Mouse (Mus musculus): ENCODE measurements around the gene Cdh12. TPM values are rescaled to one million over a fixed set of nuclear protein-coding genes. Genes with fewer than 3 reads are reported as not detected.

Cdh12 gene
- total and polyA plus RNA-seq, 3 experiments: 0.13 to 0.16 TPM; not detected in 1

GRCm38 (mm10) chr15:20928221-20928620 is 479.2 kb downstream of the Cdh12 start:
- no peaks in the 10 kb centered on the region for H3K79me2 ChIP-seq (replicated peaks; ENCODE audit: control insufficient read depth, extremely low read depth, insufficient read depth, poor library complexity, severe bottlenecking)
- H3K4me1 ChIP-seq (ENCODE audit: control insufficient read depth in 1 of 2, insufficient read depth in 2 of 2): no peaks in the 10 kb centered on the region
- H3K4me2 ChIP-seq (ENCODE audit: insufficient read depth, low read depth, poor library complexity, severe bottlenecking): no peak overlapping the region
- no peak overlapping the region for H3K9ac ChIP-seq (ENCODE audit: insufficient read depth, low read depth)
- H3K27me3 ChIP-seq (replicated peaks): no peaks in the 10 kb centered on the region
- dilution Hi-C loops (cut with MboI; ENCODE audit: extremely low pct_ligation_motif_present, extremely low pct_unique_long_range_greater_than_20kb, low sequenced_read_pairs): no loop called here
- in situ Hi-C loops (cut with MboI; ENCODE audit: low pct_ligation_motif_present, low pct_unique_long_range_greater_than_20kb, low sequenced_read_pairs): no loop called here
- H3K27ac ChIP-seq (ENCODE audit: insufficient read depth, low read depth): no peak overlapping the region
- DNase-seq (ENCODE audit: extremely low read depth): no peak
- H3K4me3 ChIP-seq (replicated peaks in 1 of 3; ENCODE audit: low read depth in 2 of 3, low read length in 2 of 3, poor library complexity in 1 of 3): no peak overlapping the region
- H3K9me3 ChIP-seq (replicated peaks; ENCODE audit: low read length): peaks cover 8% of the 10 kb centered on the region
- TF ChIP-seq IRF4 (IDR thresholded peaks at IDR 0.05; ENCODE audit: low read depth, low read length) (no peak), UBTF (IDR thresholded peaks at IDR 0.05; ENCODE audit: low read depth, low read length) (no peak), MXI1 (IDR thresholded peaks at IDR 0.05; ENCODE audit: low read depth, low read length) (no peak), POLR2AphosphoS2 (IDR thresholded peaks at IDR 0.05; ENCODE audit: low read depth, low read length) (no peak), ZMIZ1 (IDR thresholded peaks at IDR 0.05; ENCODE audit: low read depth, low read length) (no peak), MAX (IDR thresholded peaks at IDR 0.05; ENCODE audit: low read length) (no peak), TBP (conservative IDR thresholded peaks at IDR 0.05; ENCODE audit: low read depth, low read length) (no peak), MAZ (IDR thresholded peaks at IDR 0.05; ENCODE audit: low read depth, low read length) (no peak), SMC3 (IDR thresholded peaks at IDR 0.05; ENCODE audit: low read depth, low read length) (no peak), NELFE (IDR thresholded peaks at IDR 0.05; ENCODE audit: low read depth, low read length) (no peak), E2F4 (IDR thresholded peaks at IDR 0.05; ENCODE audit: insufficient replicate concordance, low read depth, low read length) (no peak), MYC (IDR thresholded peaks at IDR 0.05; ENCODE audit: low read depth, low read length) (no peak), RCOR1 (conservative IDR thresholded peaks at IDR 0.05; ENCODE audit: low read depth, low read length) (no peak)
- no peaks in the 10 kb centered on the region for H3K36me3 ChIP-seq (replicated peaks in 1 of 2; ENCODE audit: control insufficient read depth in 1 of 2, insufficient read depth in 1 of 2, low read length in 1 of 2)

DNA sequence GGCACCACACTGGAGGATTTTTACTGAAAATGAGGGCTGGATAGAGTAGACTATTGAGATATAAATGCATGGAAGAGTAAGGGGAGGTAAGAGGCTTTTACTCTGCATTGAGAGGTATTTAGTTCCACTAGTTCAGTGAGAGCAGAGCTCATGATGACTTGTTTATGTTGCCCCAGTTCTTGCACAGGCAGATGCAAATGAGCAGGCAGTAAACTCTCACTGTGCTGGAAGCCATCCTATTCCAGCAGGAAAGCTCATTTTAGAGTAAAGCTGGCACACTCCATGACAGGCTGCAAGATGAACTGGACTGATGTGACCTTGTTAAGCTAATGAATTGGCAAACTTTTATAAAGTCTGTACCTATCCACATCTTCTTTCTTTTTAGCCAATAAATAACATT is 494.9 kb downstream of the Cdh12 start:
- Histone ChIP-seq H3K9ac (ENCODE audit: insufficient read depth, low read depth) (no peak overlapping the region), H3K4me3 (replicated peaks in 1 of 3; ENCODE audit: low read depth in 2 of 3, low read length in 2 of 3, poor library complexity in 1 of 3) (no peak overlapping the region), H3K9me3 (replicated peaks; ENCODE audit: low read length) (peaks cover 8% of the 10 kb centered on the region), H3K4me1 (ENCODE audit: control insufficient read depth in 1 of 2, insufficient read depth in 2 of 2) (no peaks in the 10 kb centered on the region), H3K36me3 (replicated peaks in 1 of 2; ENCODE audit: control insufficient read depth in 1 of 2, insufficient read depth in 1 of 2, low read length in 1 of 2) (no peaks in the 10 kb centered on the region), H3K79me2 (replicated peaks; ENCODE audit: control insufficient read depth, extremely low read depth, insufficient read depth, poor library complexity, severe bottlenecking) (no peaks in the 10 kb centered on the region), H3K27me3 (replicated peaks) (no peaks in the 10 kb centered on the region), H3K27ac (ENCODE audit: insufficient read depth, low read depth) (no peak overlapping the region), H3K4me2 (ENCODE audit: insufficient read depth, low read depth, poor library complexity, severe bottlenecking) (no peak overlapping the region)
- TF ChIP-seq ZMIZ1 (IDR thresholded peaks at IDR 0.05; ENCODE audit: low read depth, low read length): no peak
- no peak for TF ChIP-seq POLR2AphosphoS2 (IDR thresholded peaks at IDR 0.05; ENCODE audit: low read depth, low read length)
- no peak for TF ChIP-seq PAX5 (IDR thresholded peaks at IDR 0.05; ENCODE audit: low read length)
- no peak for TF ChIP-seq GABPA (IDR thresholded peaks at IDR 0.05; ENCODE audit: insufficient replicate concordance, low read depth, low read length)
- TF ChIP-seq ZNF384 (IDR thresholded peaks at IDR 0.05; ENCODE audit: low read depth, low read length): no peak
- no peak for TF ChIP-seq NRF1 (IDR thresholded peaks at IDR 0.05; ENCODE audit: low read depth, low read length)
- TF ChIP-seq MYC (IDR thresholded peaks at IDR 0.05; ENCODE audit: low read depth, low read length): no peak
- no peak for TF ChIP-seq JUND (conservative IDR thresholded peaks at IDR 0.05; ENCODE audit: low read depth, low read length)
- no peak for TF ChIP-seq SIN3A (IDR thresholded peaks at IDR 0.05; ENCODE audit: low read length)
- no peak for TF ChIP-seq ELF1 (IDR thresholded peaks at IDR 0.05; ENCODE audit: low read depth, low read length)
- TF ChIP-seq MAX (IDR thresholded peaks at IDR 0.05; ENCODE audit: low read length): no peak
- TF ChIP-seq USF2 (conservative IDR thresholded peaks at IDR 0.05; ENCODE audit: low read depth, low read length): no peak
- no peak for TF ChIP-seq CTCF (conservative IDR thresholded peaks at IDR 0.05 in 1 of 2, IDR thresholded peaks at IDR 0.05 in 1 of 2; ENCODE audit: low read depth in 2 of 2, low read length in 2 of 2)
- TF ChIP-seq USF1 (IDR thresholded peaks at IDR 0.05; ENCODE audit: low read depth, low read length): no peak
- TF ChIP-seq TCF12 (IDR thresholded peaks at IDR 0.05; ENCODE audit: low read depth, low read length): no peak
- no peak for TF ChIP-seq CHD1 (IDR thresholded peaks at IDR 0.05; ENCODE audit: low read depth, low read length)
- TF ChIP-seq IRF4 (IDR thresholded peaks at IDR 0.05; ENCODE audit: low read depth, low read length): no peak
- no peak for TF ChIP-seq MAZ (IDR thresholded peaks at IDR 0.05; ENCODE audit: low read depth, low read length)
- no peak for TF ChIP-seq KAT2A (IDR thresholded peaks at IDR 0.05; ENCODE audit: insufficient replicate concordance, low read length)
- no peak for TF ChIP-seq EP300 (IDR thresholded peaks at IDR 0.05; ENCODE audit: low read length)
- dilution Hi-C loops (cut with MboI; ENCODE audit: extremely low pct_ligation_motif_present, extremely low pct_unique_long_range_greater_than_20kb, low sequenced_read_pairs) (no loop called here), in situ Hi-C loops (cut with MboI; ENCODE audit: low pct_ligation_motif_present, low pct_unique_long_range_greater_than_20kb, low sequenced_read_pairs) (no loop called here)
- no peak for DNase-seq (ENCODE audit: extremely low read depth)
